Mouse (Mus musculus): ENCODE results near the gene S1pr2.
A peak's percentile ranks its signal among the peaks of the same experiment; 100 is the strongest.
"Not testable (repeated sequence)": the region's sequence is repeated elsewhere in the genome, so short reads cannot be mapped to it uniquely, and the experiment has no call there.

S1pr2 gene

DNA sequence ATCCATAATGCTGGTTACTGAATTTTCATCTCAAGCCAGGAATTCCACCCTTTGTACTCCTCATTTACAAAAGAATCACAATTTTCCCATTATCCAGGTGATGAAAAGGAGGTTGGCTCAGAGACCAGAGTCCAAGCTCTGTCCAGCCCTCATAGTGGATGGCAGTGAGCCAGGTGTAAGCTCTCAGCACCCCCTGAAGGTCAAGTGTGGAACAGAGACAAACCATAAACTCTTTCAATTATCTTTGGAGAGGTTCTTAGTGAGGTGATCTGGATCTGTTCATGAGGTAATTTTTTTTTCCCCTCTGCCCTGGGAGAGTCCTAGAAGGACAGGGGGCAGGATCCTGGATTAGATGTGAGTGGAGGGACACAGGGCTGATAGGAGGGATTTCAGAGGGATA lies 24.2 kb upstream of the S1pr2 start:
- DNase-seq (ENCODE audit: low spot score in 2 of 2) = no peak

DNA sequence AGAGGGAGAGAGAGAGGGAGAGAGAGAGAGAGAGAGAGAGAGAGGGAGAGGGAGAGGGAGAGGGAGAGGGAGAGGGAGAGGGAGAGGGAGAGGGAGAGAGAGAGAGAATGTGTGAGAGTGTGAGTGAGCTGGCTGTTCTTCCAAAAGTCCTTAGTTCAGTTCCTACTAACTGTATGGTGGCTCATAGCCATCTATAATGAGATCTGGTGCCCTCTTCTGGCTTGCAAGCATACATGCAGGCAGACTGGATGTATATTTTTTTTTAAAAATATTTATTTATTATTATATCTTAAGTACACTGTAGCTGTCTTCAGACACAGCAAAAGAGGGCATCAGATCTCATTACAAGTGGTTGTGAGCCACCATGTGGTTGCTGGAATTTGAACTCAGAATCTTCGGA lies 21.8 kb upstream of the S1pr2 start:
- not testable (repeated sequence) for DNase-seq (ENCODE audit: low spot score in 2 of 2)

DNA sequence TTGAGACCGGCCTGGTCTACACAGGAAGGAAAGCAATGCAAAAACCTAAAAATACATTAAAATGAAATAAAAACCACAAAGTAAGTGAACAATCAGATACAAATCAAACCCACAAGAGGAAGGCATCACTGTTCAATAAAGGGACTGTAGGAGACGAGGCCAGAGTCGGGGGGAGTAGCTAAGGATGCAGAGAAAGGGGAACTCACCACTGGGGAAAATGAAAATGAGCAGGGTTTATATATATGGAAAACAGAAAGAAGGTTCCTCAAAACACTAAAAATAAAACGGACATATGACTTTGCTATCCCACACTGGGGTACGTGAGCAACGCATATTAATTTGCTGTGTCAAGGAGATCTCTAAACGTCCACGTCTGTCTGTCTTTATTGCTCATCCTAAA lies 20.5 kb upstream of the S1pr2 start:
- DNase-seq (ENCODE audit: low spot score in 2 of 2) = no peak

DNA sequence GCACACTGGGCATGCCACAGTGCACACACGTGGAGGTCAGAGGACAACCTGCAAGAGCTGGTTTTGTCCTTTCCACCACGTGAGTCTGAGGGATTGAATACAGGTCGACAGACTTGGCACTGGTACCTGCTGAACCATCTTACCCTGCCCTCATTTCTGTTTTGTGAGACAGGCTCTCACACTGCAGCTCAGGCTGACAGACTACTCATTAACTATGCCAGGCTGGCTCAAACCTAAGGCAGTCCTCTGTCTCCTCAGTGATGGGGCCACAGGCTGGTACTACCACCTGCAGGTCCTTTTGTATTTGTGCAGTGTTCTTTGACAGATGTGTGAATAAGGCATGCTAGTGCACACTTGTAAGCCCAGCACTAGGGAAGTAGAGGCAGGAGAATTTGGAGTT lies 18.5 kb upstream of the S1pr2 start:
- no peak for DNase-seq (ENCODE audit: low spot score in 2 of 2)

DNA sequence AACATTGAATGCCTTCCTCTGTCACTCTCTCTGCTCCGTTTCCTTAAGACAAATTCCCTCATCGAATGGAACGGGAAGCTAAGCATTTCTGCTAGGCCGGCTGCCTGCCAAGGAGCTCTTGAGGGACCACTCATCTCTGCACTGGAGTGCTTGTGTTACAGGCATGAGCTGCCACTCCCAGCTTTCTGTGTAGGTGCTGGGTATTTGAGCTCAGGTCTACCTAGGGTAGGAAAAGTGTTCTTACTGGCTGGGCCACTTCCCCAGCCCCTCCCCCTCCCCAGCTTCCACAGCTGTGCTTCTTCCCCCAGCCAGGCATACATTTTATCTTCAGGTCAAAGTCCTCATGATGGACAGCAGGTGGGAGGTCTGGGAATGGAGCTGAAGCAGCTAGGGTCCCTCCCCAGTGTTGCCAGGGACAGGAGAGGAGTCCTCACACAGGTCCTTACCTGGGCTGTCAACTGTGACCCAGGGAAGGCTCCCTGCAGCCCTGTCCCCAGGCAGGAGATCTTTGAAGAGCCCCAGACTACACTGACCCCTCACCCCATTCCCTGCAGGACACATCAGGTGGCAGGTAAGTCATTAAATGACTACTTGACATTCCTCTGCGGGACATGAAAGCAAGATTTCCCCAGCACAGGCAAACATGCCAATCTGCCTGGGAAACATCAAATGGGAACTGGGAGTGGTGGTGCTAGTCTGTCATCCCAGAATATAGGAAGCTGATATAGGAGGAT lies 16.8 kb upstream of the S1pr2 start:
- no peak for DNase-seq (ENCODE audit: low spot score in 2 of 2)

DNA sequence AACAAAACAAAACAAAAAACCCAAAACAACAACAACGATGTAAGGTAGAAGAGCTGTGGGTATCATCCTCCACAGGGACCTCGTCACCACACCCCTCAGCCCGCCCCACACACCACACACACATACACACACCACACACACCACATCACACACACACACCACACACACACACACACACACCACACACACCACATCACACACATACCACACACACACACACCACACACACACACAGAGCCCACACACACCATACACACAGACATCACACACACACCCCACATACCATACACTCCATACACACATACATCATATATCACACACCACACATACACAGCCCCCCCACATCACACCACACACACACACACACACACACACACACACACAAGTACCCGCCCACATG lies 15.0 kb upstream of the S1pr2 start:
- no peak for DNase-seq (ENCODE audit: low spot score in 2 of 2)

DNA sequence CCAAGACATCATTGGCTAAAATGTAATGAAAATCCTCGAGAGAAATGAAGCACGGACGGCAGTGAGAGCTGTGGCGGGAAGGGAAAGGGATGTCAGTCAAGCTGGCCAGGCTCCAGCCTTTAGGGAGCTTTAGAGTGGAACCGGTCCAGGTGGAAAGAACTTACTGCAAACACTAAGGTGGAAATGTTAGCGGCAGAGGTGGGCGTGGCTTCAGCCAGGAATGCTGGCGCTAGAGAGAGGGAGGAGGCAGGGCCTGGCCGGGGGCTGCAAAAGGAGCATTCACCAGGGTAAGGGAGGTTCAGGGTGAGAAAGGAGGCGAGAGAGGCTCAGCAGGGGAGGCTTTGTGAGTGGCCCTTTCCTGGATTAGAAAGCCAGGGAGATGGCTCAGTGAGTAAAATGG lies 14.3 kb upstream of the S1pr2 start:
- no peak for DNase-seq (ENCODE audit: low spot score in 2 of 2)

DNA sequence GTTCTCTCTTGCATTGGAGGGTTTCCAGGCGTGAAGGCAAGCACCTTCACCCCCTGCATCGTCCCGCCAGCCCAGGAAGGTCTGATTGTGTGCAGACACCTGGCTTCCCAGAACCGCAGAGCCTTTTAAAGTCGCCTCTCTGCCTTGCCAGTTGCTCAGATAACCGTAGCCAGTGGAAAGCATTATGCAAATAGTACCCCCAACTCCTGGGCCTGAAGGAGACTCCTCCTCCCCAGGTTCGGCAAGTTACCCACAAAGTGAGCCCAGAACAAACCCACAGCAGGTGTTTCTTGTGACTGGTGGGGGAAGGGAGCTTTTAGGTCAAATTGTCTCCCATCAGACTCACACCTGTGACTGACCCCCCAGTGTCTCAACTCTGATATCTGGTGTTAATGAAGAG lies 11.4 kb upstream of the S1pr2 start:
- no peak for DNase-seq (ENCODE audit: low spot score in 2 of 2)

DNA sequence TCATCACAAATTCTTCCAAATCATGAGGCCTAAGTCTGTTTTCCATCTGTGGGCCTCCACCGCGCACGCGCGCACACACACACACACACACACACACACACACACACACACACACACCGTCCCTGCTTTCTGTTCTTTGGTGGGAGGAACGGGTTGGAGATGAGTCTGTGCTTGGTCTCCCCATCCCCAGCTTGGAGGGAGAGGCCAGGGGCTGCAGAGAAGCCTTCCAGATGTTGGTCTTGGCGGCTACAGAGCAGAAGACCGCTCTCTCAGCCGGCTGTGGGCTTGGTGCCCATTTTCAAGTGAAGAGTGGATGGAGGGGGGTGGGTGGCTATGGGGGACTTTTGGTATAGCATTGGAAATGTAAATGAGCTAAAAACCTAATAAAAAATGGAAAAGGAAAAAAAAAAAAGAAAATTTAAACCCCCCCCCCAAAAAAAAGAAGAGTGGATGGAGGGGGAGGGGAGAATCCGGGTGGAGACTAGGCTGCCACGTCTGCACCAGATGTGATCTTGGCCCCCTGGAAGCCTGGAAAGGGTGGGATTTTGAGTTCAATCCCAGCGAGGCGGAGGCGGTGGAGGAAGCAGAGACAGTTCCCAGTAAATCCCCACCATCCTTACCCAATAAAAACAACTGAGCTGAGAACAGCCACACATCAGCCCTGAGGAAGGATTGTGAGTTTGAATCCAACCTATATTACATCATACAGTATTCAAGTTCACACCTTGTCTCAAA lies 10.5 kb upstream of the S1pr2 start:
- DNase-seq (ENCODE audit: low spot score in 2 of 2) = peak; percentile 59 to 61

DNA sequence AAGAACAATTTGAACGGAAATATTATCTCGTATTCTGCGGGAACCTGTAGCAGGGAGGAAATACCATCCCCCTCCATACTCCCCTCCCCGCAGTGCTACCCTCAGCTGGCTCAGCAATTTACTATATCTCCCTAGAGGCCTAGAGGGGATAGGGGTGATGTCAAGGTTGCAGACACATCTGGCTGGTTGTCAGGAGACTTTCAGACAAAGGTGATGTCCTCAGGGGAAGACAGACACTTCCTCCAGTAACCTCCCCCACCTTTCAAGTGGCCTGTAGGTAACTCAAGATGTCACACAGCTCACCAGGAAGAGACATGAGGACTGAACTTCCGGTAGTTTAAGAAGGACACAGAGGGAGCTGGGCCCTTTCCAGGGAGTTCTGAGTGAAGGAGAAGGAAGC lies 6.6 kb upstream of the S1pr2 start:
- no peak for DNase-seq (ENCODE audit: low spot score in 2 of 2)

DNA sequence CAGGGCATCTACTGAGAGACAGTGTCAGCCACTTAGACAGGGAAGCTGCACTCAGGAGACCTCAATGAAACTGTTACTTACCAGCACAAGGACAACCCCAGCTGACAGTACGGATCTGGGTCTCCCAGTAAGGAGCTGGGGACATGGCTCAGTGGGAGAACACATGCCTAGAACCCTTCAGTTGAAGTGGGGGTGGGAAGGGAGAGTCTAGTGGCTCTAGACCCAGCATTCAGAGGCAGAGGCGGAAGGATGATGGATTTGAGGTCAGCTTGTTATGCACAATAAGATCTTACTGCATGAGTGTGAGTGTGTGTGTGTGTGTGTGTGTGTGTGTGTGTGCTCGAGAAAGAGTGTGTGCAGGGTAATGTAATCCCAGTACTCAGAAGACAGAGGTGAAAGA lies 5.6 kb upstream of the S1pr2 start:
- no peak for DNase-seq (ENCODE audit: low spot score in 2 of 2)

DNA sequence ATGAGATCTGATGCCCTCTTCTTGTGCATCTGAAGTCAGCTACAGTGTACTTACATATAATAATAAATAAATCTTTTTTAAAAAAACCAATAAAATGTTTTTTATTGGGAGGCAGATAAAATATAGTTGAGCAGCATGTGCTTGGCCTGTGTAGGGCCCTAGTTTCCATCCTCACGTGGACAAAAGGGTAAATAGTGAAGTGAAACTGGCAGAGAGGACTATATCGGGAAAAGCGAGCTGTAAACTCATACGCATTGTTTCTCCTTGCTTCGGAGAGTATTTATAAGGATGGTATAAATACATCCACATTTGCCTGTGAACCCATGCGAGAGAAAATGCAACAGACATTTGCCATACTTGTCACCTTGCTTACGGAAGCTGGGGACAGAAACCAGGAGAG lies 3.2 kb upstream of the S1pr2 start:
- DNase-seq (ENCODE audit: low spot score in 2 of 2) = no peak

DNA sequence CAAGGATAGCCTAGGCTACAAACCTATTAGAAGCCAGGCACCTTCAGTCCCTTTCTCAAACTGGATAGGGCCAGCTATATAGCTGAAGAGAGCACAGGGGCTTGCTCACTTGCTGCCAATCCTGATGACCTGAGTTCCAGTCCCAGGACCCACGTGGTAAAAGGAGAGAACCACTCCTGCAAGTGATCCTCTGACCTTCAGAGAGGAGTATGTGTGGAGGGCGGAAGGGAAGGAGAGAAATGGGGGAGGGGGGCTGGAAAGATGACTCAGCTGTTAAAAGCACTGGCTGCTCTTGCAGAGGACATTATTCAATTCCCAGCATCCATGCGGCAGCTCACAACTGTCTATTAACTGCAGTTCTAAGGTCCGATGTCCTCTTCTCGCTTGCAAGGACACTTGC lies 2.6 kb upstream of the S1pr2 start:
- no peak for DNase-seq (ENCODE audit: low spot score in 2 of 2)

DNA sequence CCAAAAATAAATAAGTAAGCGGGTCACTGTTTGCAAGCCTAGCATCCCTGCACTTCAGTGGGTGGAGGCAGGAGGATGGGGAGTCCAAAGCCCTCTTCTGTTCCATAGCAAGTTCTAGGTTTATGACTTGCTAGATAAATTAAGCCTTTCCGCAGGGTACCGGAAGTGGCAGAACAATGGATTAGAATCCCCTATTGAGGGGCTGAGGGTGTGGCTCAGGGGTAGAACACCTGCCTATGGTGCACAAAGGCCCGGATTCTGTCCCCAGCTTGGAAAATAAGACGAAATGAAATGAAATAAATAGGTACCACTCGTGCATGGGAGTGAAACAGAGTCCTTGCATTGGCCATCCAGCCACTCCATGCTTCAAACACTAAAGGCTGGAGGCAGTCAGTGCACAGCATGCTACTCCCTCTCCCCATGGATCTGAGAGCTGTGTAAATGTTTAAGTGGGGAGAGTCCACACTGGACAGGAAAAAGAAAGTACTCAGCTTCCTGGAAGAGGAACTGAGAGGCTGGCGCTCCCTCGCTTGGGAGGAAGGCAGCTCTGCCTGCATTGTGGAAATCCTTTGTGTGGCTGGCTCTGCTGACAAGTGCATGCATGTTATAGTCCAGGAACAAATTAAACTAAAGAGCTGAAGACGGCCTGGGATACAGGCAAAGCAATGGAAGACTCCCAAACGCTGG lies 2.0 kb upstream of the S1pr2 start:
- DNase-seq (ENCODE audit: low spot score in 2 of 2) = no peak

DNA sequence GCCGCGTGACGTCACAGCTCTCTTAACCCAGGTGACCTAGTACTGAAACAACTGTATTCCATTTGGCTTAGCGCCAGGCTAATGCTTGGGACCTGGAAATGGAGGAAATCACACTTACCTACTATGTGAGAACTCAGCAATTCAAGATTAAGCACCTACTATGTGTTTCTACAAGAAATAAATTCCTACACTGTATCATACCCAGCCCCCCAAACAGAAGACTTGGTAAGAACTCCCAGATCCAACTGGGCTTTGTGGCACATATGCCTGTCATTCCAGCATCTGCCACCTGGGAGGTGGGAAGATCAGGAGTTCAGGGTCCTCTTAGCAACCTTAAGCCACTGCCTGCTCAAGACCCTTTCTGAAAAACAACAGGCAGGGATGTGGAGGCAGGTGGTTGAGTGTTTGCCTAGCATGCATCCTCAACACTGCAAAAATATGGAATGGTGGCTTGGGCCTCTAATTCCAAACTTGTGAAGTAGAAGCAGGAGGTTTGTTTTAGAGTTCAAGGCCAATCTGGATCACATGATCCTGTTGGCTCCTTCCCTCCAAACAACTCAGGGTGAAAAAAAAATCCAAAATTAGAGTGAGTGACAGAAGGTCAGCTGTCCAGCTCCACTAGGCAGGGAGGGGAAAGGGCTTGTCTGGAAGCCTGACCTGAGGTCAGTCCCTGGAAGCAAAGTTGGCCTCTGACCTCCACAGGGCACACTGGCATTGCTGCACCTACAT lies 544 bp upstream of the S1pr2 start:
- no peak for DNase-seq (ENCODE audit: low spot score in 2 of 2)

DNA sequence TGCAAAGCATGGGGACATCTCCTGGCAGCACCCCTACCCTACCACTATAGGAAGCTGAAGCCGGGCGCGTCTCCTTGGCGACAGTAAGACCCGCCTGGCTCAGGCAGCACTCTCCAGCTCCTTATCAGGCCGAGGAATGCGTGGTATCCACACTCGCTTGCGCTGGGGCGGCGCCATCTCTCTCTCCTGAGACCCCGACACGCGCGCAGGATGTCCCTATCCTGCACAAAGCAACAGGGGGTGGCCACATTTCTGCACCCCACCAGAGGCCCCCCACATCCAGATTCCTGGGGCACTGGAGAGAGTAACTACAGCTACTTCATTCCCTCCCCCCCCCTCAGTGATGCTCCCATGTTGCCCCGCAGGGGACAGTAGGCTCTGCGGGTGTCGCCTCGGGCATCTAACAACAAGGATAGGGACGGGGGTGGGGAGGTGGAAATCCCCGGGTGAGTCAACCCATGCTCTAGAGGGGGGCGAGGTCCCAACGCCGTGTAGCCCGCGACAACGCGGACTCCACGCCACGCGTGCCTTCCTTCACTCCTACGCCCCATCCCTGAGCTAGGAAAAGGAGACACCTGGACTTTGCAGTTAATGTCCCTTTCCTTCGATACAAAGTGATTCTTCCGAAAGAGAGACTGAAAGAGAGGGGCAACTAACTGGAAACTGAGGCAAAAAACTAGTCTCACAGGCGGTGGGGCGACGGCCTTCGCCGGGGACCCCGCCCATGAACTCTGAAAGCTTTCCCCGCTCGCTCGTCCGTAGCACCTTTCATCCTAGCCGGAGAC lies 958 bp downstream of the S1pr2 start:
- peak; percentile 62 to 66 for DNase-seq (ENCODE audit: low spot score in 2 of 2)

DNA sequence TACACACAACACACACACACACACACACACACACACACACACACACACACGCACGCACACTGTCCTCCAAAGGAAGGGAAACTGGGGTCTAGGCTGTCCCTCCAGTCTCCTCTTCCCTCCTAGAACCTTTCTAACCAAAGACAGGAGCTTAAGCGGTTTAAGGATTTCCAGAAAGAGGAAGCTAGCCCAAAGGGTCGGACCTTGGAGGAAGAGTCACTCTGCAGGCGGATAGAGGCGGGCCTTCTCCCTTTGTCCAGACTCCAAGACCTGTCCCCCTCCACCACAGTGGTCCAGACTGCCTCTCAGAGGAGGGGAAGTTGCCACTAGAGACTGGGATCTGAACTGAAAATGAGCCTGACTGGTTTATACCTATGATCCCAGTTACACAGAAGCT lies 2.9 kb downstream of the S1pr2 start:
- peak; percentile 39 to 53 for DNase-seq (ENCODE audit: low spot score in 2 of 2)

DNA sequence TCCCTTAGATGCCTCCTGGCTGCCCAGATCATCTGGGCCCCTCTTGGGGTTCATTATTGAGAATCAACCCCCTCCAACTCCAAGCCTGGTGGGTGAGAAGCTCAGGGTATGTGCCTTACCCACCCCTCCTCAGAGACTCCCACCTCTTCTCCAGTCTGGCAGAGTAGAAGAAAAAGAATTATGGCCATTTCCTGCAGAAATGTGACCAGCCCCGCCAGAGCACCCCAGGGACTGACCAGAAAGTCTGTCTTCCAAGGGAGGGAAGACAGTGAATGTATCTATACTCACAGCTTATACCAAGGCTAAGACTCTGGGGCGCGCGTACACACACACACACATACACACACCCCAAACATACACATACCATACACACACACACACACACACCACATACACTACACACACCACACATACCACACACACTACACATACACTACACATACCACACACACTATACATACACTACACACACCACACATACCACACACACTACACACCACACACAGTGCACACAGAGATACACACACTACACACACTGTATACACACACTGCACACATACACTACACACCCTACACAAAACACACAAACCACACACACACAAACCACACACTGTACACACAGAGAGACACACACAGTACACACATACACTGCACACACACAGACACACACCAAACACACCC lies 3.4 kb downstream of the S1pr2 start:
- DNase-seq (ENCODE audit: low spot score in 2 of 2) = no peak

DNA sequence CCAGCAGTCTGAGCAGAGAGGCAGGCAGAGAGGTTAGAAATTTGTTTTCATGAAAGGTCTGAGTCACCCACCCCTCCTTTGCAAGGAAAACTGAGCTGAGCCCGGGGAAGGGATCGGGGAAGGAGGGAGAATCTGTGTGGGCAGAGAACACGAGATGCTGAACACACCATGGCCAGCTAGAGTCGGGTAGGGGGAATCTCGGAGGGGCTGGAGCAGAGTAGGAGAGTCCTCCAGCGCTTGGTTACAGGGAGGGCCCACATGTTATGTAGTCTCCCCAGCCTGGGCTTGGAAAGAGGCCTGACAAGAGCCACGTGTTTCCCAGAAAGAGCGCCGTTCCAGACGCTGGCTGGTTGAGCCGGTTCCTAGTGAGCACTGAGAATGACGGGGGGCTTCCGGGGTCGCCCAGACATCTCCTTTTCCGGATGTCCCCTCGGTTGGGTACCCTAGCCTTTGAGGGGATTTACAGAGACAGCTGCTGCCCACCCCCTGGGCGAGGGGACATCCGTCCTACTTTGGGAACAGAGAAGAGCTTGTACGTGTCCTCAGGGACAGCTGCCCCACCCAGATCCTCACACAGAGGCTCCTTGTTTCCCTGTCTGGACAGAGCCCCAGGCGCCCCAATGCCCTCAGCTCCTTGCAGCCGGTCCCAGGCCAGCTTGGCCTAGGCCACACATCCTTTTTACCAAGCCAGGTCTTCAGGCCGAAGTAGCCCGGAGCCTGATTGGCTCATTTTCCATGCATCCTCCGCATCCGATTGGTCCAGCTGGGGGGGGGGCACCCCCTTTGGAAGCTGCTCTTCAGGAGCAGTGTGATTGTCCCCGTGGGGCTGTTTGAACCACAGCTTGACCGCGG lies 4.2 kb downstream of the S1pr2 start:
- DNase-seq (ENCODE audit: low spot score in 2 of 2) = peak; percentile 72 to 78

DNA sequence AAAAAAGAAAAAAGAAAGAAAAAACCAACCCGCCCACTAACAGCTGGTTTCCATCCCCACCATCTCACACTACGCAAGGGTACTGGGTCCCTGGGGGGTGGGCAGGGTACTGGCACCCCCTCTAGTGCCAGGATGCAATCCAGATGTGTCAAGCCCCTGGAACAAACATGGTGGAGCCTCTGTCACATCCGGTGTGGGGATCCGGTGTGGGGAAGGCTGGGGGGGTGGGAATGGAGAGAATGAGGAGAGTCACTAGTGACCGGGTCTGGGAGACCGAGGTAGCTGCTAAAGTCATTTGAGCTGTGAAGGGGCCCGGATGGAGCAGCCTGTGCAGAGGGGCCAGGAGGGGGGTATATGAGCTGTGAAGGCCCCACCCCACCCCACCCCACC lies 4.8 kb downstream of the S1pr2 start:
- peak; percentile 59 to 69 for DNase-seq (ENCODE audit: low spot score in 2 of 2)

Measured in heart, adult 9 months (tissue).